Mouse (Mus musculus) C2C12 (cell line): Measurements from ENCODE around the gene Hoxd11.

Source experiments
- CEBPB ChIP-seq: IDR thresholded peaks from one replicate; pipeline ENCODE4 v1.6.1; 2011; ENCODE audit warnings: low read depth, mild to moderate bottlenecking, control low read depth, moderate library complexity
- CTCF ChIP-seq: IDR thresholded peaks from one replicate; pipeline ENCODE4 v1.5.1; 2011; ENCODE audit not compliant: control insufficient read depth, insufficient read depth, insufficient read length
- MAX ChIP-seq: IDR thresholded peaks from one replicate; pipeline ENCODE4 v1.6.1; 2011; ENCODE audit warnings: mild to moderate bottlenecking, control low read depth
- MYOG ChIP-seq: IDR thresholded peaks from one replicate; pipeline ENCODE4 v1.6.1; 2011; ENCODE audit not compliant: control insufficient read depth, insufficient read length; ENCODE audit errors: extremely low read depth
- USF1 ChIP-seq: IDR thresholded peaks from one replicate; pipeline ENCODE4 v1.6.1; 2011; ENCODE audit warnings: low read depth, mild to moderate bottlenecking, control low read depth, moderate library complexity

DNA sequence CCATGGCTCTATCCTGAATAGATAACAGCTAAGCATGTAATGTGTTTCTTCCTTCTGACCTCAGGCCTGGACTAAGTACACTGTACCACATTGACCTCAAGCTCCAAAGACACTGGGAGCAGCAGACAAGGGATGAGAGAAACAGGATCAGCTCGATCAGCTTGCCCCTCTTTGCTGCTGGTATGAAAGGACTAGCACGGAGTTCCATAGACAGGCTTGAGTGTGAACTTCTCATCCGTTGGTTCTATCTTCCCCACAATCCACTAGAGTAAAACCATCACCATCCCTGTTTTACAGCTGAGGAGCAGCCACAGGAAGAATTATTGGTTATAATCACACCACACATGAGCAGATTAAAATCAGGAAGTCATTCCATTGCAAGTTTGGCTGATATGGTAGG is 33.7 kb upstream of the Hoxd11 start:
- TF ChIP-seq CTCF, result no peak
- TF ChIP-seq USF1, result no peak
- TF ChIP-seq CEBPB, result no peak
- TF ChIP-seq MAX, result no peak
- TF ChIP-seq MYOG, result no peak
